Mouse (Mus musculus) bone marrow macrophage, adult 2 months (primary cell): ENCODE results near the gene Glycam1.

Source experiments
- CTCF ChIP-seq: IDR thresholded peaks from 2 replicates; pipeline ENCODE4 v1.5.1; 2012; ENCODE audit warnings: low read depth, mild to moderate bottlenecking, low read length, moderate library complexity
- POLR2A ChIP-seq: IDR thresholded peaks from 2 replicates; pipeline ENCODE4 v1.6.1; 2012; ENCODE audit warnings: mild to moderate bottlenecking, low read depth, low read length, borderline replicate concordance

DNA sequence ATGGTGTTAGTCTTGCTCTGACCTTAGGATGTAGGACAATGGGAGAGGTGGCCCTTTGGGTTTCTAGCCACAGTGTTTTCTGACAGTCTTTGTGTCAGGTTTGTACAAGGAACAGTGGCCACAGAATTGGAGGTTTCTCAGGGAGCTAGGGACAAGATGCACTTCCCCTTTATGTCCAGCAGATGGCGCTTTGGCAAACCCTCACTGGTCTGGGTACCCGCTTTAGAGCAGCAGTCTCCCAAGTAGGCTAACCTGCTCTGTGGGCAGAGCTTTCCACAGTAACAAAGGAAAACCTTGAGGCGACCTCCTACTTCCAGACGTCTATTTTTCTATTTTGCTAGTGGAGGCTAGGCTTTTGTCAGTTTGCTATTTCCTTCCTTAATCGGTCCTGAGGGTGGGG, 34.5 kb downstream of the Glycam1 start:
- no peak for TF ChIP-seq POLR2A
- TF ChIP-seq CTCF: peak; percentile 91
